Mouse (Mus musculus): ENCODE measurements at regions not wholly inside any gene's neighbourhood (a gene's known extent, or its start where the extent isn't known, plus 50 kb on each side); places are given as distances from the start of the nearest gene placed in this dataset.

GRCm38 (mm10) chr17:88159212-88159668, 94.1 kb upstream of the Fbxo11 start:
- no peak for ATAC-seq
- H3K4me2 ChIP-seq = no peak overlapping the region

GRCm38 (mm10) chr17:88159851-88160676, 95.0 kb upstream of the Fbxo11 start:
- no peak overlapping the region for H3K4me3 ChIP-seq
- no peak for ATAC-seq
- H3K4me2 ChIP-seq = no peak overlapping the region
- H3K27ac ChIP-seq = no peak overlapping the region
- H3K9me3 ChIP-seq (replicated peaks) = no peaks in the 10 kb centered on the region
- no peak overlapping the region for H3K9ac ChIP-seq
- H3K27me3 ChIP-seq (replicated peaks) = peaks cover 9% of the 10 kb centered on the region
- no peaks in the 10 kb centered on the region for H3K36me3 ChIP-seq
- 42% methylated on average over 19 of the region's 19 CpGs for WGBS (ENCODE audit: insufficient replicate concordance)
- H3K4me1 ChIP-seq = no peaks in the 10 kb centered on the region; the same call in 1 of the 2 replicates

More at GRCm38 (mm10) chr17:88159212-88159668, 94.1 kb upstream of the Fbxo11 start:
- Histone ChIP-seq H3K27ac (no peak overlapping the region), H3K27me3 (replicated peaks) (peaks cover 9% of the 10 kb centered on the region), H3K9ac (no peak overlapping the region), H3K36me3 (no peaks in the 10 kb centered on the region), H3K4me1 (no peaks in the 10 kb centered on the region; the same call in 1 of the 2 replicates), H3K9me3 (replicated peaks) (no peaks in the 10 kb centered on the region), H3K4me3 (no peak overlapping the region)
- 27% methylated on average over 11 of the region's 11 CpGs for WGBS (ENCODE audit: insufficient replicate concordance)

- H3K9me3 ChIP-seq (replicated peaks) = no peaks in the 10 kb centered on the region
- no peak overlapping the region for H3K27ac ChIP-seq
- H3K4me1 ChIP-seq = no peaks in the 10 kb centered on the region; the same call in 1 of the 2 replicates
- H3K36me3 ChIP-seq = no peaks in the 10 kb centered on the region
- WGBS (ENCODE audit: insufficient replicate concordance) = 74% methylated on average over 14 of the region's 14 CpGs
- H3K27me3 ChIP-seq (replicated peaks) = peaks cover 9% of the 10 kb centered on the region
- ATAC-seq = no peak
- H3K4me3 ChIP-seq = no peak overlapping the region
- H3K4me2 ChIP-seq = no peak overlapping the region
- no peak overlapping the region for H3K9ac ChIP-seq
These were observed 95.5 kb upstream of the Fbxo11 start for GRCm38 (mm10) chr17:88160677-88161001.

- H3K4me3 ChIP-seq = no peak overlapping the region
- H3K9ac ChIP-seq = no peak overlapping the region
- no peaks in the 10 kb centered on the region for H3K36me3 ChIP-seq
- ATAC-seq = no peak
- H3K27ac ChIP-seq = no peak overlapping the region
- H3K4me2 ChIP-seq = no peak overlapping the region
- no peaks in the 10 kb centered on the region for H3K9me3 ChIP-seq (replicated peaks)
- peaks cover 9% of the 10 kb centered on the region for H3K27me3 ChIP-seq (replicated peaks)
- no peaks in the 10 kb centered on the region; the same call in 1 of the 2 replicates for H3K4me1 ChIP-seq
- 78% methylated on average over 8 of the region's 8 CpGs for WGBS (ENCODE audit: insufficient replicate concordance)
These were observed 96.7 kb upstream of the Fbxo11 start for GRCm38 (mm10) chr17:88161766-88162165.

- Histone ChIP-seq H3K9me3 (replicated peaks) (no peaks in the 10 kb centered on the region), H3K9ac (no peak overlapping the region), H3K27me3 (replicated peaks) (no peaks in the 10 kb centered on the region; the same call in none of the 2 replicates), H3K4me3 (no peak overlapping the region), H3K4me1 (no peaks in the 10 kb centered on the region), H3K27ac (no peak overlapping the region), H3K4me2 (no peak overlapping the region), H3K36me3 (no peaks in the 10 kb centered on the region)
- WGBS (ENCODE audit: insufficient replicate concordance) = 59% methylated on average over 4 of the region's 4 CpGs
- no peak for ATAC-seq
These were observed 99.7 kb upstream of the Fbxo11 start for GRCm38 (mm10) chr17:88164805-88165204.

- no peak overlapping the region for H3K9ac ChIP-seq
- no peak for ATAC-seq
- no peak overlapping the region for H3K4me3 ChIP-seq
- H3K36me3 ChIP-seq = no peaks in the 10 kb centered on the region
- H3K4me2 ChIP-seq = no peak overlapping the region
- no peaks in the 10 kb centered on the region; the same call in 1 of the 2 replicates for H3K27me3 ChIP-seq (replicated peaks)
- H3K4me1 ChIP-seq = no peaks in the 10 kb centered on the region
- H3K27ac ChIP-seq = no peak overlapping the region
- H3K9me3 ChIP-seq (replicated peaks) = no peaks in the 10 kb centered on the region
- 79% methylated on average over 6 of the region's 6 CpGs for WGBS (ENCODE audit: insufficient replicate concordance)
These were observed 100.7 kb upstream of the Fbxo11 start for GRCm38 (mm10) chr17:88165811-88166210.

- H3K4me1 ChIP-seq = no peaks in the 10 kb centered on the region
- ATAC-seq = no peak
- no peak overlapping the region for H3K27ac ChIP-seq
- H3K36me3 ChIP-seq = no peaks in the 10 kb centered on the region
- H3K4me3 ChIP-seq = no peak overlapping the region
- H3K9me3 ChIP-seq (replicated peaks) = no peaks in the 10 kb centered on the region
- H3K4me2 ChIP-seq = no peak overlapping the region
- WGBS (ENCODE audit: insufficient replicate concordance) = 70% methylated on average over 8 of the region's 8 CpGs
- H3K27me3 ChIP-seq (replicated peaks) = no peaks in the 10 kb centered on the region
- no peak overlapping the region for H3K9ac ChIP-seq
These were observed 103.4 kb upstream of the Fbxo11 start for GRCm38 (mm10) chr17:88168262-88169096.

GRCm38 (mm10) chr17:88171606-88172005, 106.5 kb upstream of the Fbxo11 start:
- WGBS (ENCODE audit: insufficient replicate concordance) = 57% methylated on average over 3 of the region's 3 CpGs
- Histone ChIP-seq H3K27ac (no peak overlapping the region), H3K27me3 (replicated peaks) (no peaks in the 10 kb centered on the region), H3K36me3 (no peaks in the 10 kb centered on the region), H3K4me1 (no peaks in the 10 kb centered on the region), H3K4me2 (no peak overlapping the region), H3K4me3 (no peak overlapping the region), H3K9ac (no peak overlapping the region), H3K9me3 (replicated peaks) (no peaks in the 10 kb centered on the region)
- no peak for ATAC-seq

- Histone ChIP-seq H3K9ac (no peak overlapping the region), H3K4me3 (no peak overlapping the region), H3K27me3 (replicated peaks) (no peaks in the 10 kb centered on the region), H3K4me1 (no peaks in the 10 kb centered on the region), H3K27ac (no peak overlapping the region), H3K9me3 (replicated peaks) (no peaks in the 10 kb centered on the region), H3K36me3 (no peaks in the 10 kb centered on the region), H3K4me2 (no peak overlapping the region)
- ATAC-seq = peak; percentile 57; the same call in 1 of the 2 replicates
- 36% methylated on average over 4 of the region's 4 CpGs for WGBS (ENCODE audit: insufficient replicate concordance)
These were observed 108.4 kb upstream of the Fbxo11 start for GRCm38 (mm10) chr17:88173354-88174032.

- no peaks in the 10 kb centered on the region for H3K27me3 ChIP-seq (replicated peaks)
- 77% methylated on average over 10 of the region's 10 CpGs for WGBS (ENCODE audit: insufficient replicate concordance)
- no peak overlapping the region for H3K9ac ChIP-seq
- H3K4me1 ChIP-seq = no peaks in the 10 kb centered on the region
- no peaks in the 10 kb centered on the region for H3K9me3 ChIP-seq (replicated peaks)
- no peaks in the 10 kb centered on the region for H3K36me3 ChIP-seq
- H3K27ac ChIP-seq = no peak overlapping the region
- no peak for ATAC-seq
- no peak overlapping the region for H3K4me3 ChIP-seq
- H3K4me2 ChIP-seq = no peak overlapping the region
These were observed 109.2 kb upstream of the Fbxo11 start for GRCm38 (mm10) chr17:88174242-88174679.

GRCm38 (mm10) chr17:88175951-88176623, 111.0 kb upstream of the Fbxo11 start:
- Histone ChIP-seq H3K4me3 (no peak overlapping the region), H3K4me1 (no peaks in the 10 kb centered on the region), H3K9ac (no peak overlapping the region), H3K9me3 (replicated peaks) (no peaks in the 10 kb centered on the region), H3K27ac (no peak overlapping the region), H3K36me3 (no peaks in the 10 kb centered on the region), H3K27me3 (replicated peaks) (no peaks in the 10 kb centered on the region), H3K4me2 (no peak overlapping the region)
- no peak for ATAC-seq
- 35% methylated on average over 4 of the region's 4 CpGs for WGBS (ENCODE audit: insufficient replicate concordance)
